Mouse (Mus musculus) spleen, postnatal 10 days (tissue): ENCODE results near the gene Wipf3.

Experiments
- DNase-seq, 2 experiments: peaks; one replicate each; pipeline ENCODE4 v3.0.0; 2021 to 2022; ENCODE audit warnings: low spot score in 2 of 2

Gene Wipf3

GRCm38 (mm10) chr6:54432191-54432590, 2.8 kb downstream of the Wipf3 start:
- DNase-seq, result no peak

- DNase-seq, result no peak
Observed at GRCm38 (mm10) chr6:54432806-54433545, 3.6 kb downstream of the Wipf3 start.

- DNase-seq, result no peak
Observed at GRCm38 (mm10) chr6:54434171-54434570, 4.8 kb downstream of the Wipf3 start.

GRCm38 (mm10) chr6:54435663-54436062, 6.3 kb downstream of the Wipf3 start:
- DNase-seq, result no peak

GRCm38 (mm10) chr6:54436286-54436685, 6.9 kb downstream of the Wipf3 start:
- no peak for DNase-seq

- no peak for DNase-seq
Observed at GRCm38 (mm10) chr6:54438510-54438909, 9.1 kb downstream of the Wipf3 start.

GRCm38 (mm10) chr6:54440658-54441057, 11.3 kb downstream of the Wipf3 start:
- no peak for DNase-seq

- no peak for DNase-seq
Observed at GRCm38 (mm10) chr6:54443657-54444056, 14.3 kb downstream of the Wipf3 start.

- DNase-seq, result no peak
Observed at GRCm38 (mm10) chr6:54444086-54444485, 14.7 kb downstream of the Wipf3 start.

GRCm38 (mm10) chr6:54445249-54445818, 15.9 kb downstream of the Wipf3 start:
- DNase-seq, result no peak

GRCm38 (mm10) chr6:54447353-54447752, 17.9 kb downstream of the Wipf3 start:
- no peak for DNase-seq

- DNase-seq, result no peak
Observed at GRCm38 (mm10) chr6:54459661-54460060, 30.3 kb downstream of the Wipf3 start.

GRCm38 (mm10) chr6:54460172-54460914, 30.9 kb downstream of the Wipf3 start:
- no peak for DNase-seq

- DNase-seq, result no peak
Observed at GRCm38 (mm10) chr6:54460915-54461671, 31.7 kb downstream of the Wipf3 start.

GRCm38 (mm10) chr6:54462766-54463165, 33.4 kb downstream of the Wipf3 start:
- DNase-seq, result no peak

- DNase-seq, result no peak
Observed at GRCm38 (mm10) chr6:54463701-54464458, 34.5 kb downstream of the Wipf3 start.

- DNase-seq, result no peak
Observed at GRCm38 (mm10) chr6:54464926-54465325, 35.5 kb downstream of the Wipf3 start.

- no peak for DNase-seq
Observed at GRCm38 (mm10) chr6:54467371-54467770, 38.0 kb downstream of the Wipf3 start.

- no peak for DNase-seq
Observed at GRCm38 (mm10) chr6:54471866-54472265, 42.5 kb downstream of the Wipf3 start.

GRCm38 (mm10) chr6:54472846-54473715, 43.7 kb downstream of the Wipf3 start:
- DNase-seq, result no peak
